Mouse (Mus musculus) layer of hippocampus, postnatal 10 days (tissue): ENCODE measurements around the gene Prrt2. TPM values are rescaled to one million over a fixed set of nuclear protein-coding genes. Genes with fewer than 3 reads are reported as not detected.

Experiments used
- DNase-seq, 2 experiments: peaks; one replicate each; pipeline ENCODE4 v3.0.0; 2021; ENCODE audit warnings: low spot score in 2 of 2
- total RNA-seq, 2 experiments: library from RNA; stranded (reverse); gene quantifications; 2 replicates each; pipeline ENCODE4 v1.2.3; 2021

Prrt2 gene
- total RNA-seq, 2 experiments from 2014 or later, result 146 to 184 TPM

- DNase-seq, result no peak
Measured at GRCm38 (mm10) chr7:127020491-127020890, 520 bp downstream of the Prrt2 start.

- DNase-seq, result no peak
Measured at GRCm38 (mm10) chr7:127020031-127020430, 980 bp downstream of the Prrt2 start.

- DNase-seq, result no peak
Measured at GRCm38 (mm10) chr7:127019306-127019960, 1.6 kb downstream of the Prrt2 start.

GRCm38 (mm10) chr7:127018416-127019305 lies 2.4 kb downstream of the Prrt2 start:
- no peak for DNase-seq

GRCm38 (mm10) chr7:127017950-127018345 lies 3.1 kb downstream of the Prrt2 start:
- no peak for DNase-seq

- DNase-seq, result peak; percentile 96 to 98
Measured at GRCm38 (mm10) chr7:127016971-127017949, 3.8 kb downstream of the Prrt2 start, which contains the start of gene Pagr1a. Pagr1a (minus strand) TSS chr7:127017352.

- DNase-seq, result no peak
Measured at GRCm38 (mm10) chr7:127016486-127016938, 4.5 kb downstream of the Prrt2 start.

GRCm38 (mm10) chr7:127016481-127016485 lies 4.7 kb downstream of the Prrt2 start, which contains the start of gene Pagr1b:
Pagr1b (minus strand) TSS chr7:127016484.
- DNase-seq, result no peak

GRCm38 (mm10) chr7:127016081-127016480 lies 4.9 kb downstream of the Prrt2 start:
- no peak for DNase-seq

GRCm38 (mm10) chr7:127014993-127015392 lies 6.0 kb downstream of the Prrt2 start:
- DNase-seq, result no peak

GRCm38 (mm10) chr7:127014320-127014719 lies 6.7 kb downstream of the Prrt2 start, which contains the start of gene Mvp:
Mvp (minus strand) TSS chr7:127014621.
- no peak for DNase-seq

GRCm38 (mm10) chr7:127013385-127013784 lies 7.6 kb downstream of the Prrt2 start:
- no peak for DNase-seq

GRCm38 (mm10) chr7:127012845-127013244 lies 8.2 kb downstream of the Prrt2 start:
- no peak for DNase-seq

GRCm38 (mm10) chr7:127012374-127012773 lies 8.6 kb downstream of the Prrt2 start:
- no peak for DNase-seq

GRCm38 (mm10) chr7:127011717-127012116 lies 9.3 kb downstream of the Prrt2 start:
- no peak for DNase-seq

GRCm38 (mm10) chr7:127011051-127011450 lies 10.0 kb downstream of the Prrt2 start:
- no peak for DNase-seq

- DNase-seq, result peak in 1 of 2 experiments; percentile 20
Measured at GRCm38 (mm10) chr7:127009307-127010085, 11.5 kb downstream of the Prrt2 start.

- DNase-seq, result peak; percentile 64 to 65
Measured at GRCm38 (mm10) chr7:127008239-127009019, 12.6 kb downstream of the Prrt2 start.

GRCm38 (mm10) chr7:127007313-127008024 lies 13.5 kb downstream of the Prrt2 start:
- no peak for DNase-seq
